Mouse (Mus musculus): Measurements from ENCODE around the gene Ank2. TPM values are rescaled to one million over a fixed set of nuclear protein-coding genes. Genes with fewer than 3 reads are reported as not detected.

Gene Ank2
- polyA plus RNA-seq, 1 experiment from 2014 or later = 5.1 TPM

- TF ChIP-seq EP300 (IDR thresholded peaks at IDR 0.05; ENCODE audit: low read depth) (no peak), CTCF (IDR thresholded peaks at IDR 0.05; ENCODE audit: low read depth) (peak; percentile 84)
Measured at GRCm38 (mm10) chr3:126903543-126903942, 595.6 kb downstream of the Ank2 start.

GRCm38 (mm10) chr3:126886644-126887043, 612.5 kb downstream of the Ank2 start:
- no peak for DNase-seq
- Histone ChIP-seq H3K9me3 (ENCODE audit: low read length) (no peaks in the 10 kb centered on the region), H3K4me2 (ENCODE audit: low read depth, low read length) (no peak overlapping the region), H3K4me3 (ENCODE audit: low read depth, low read length) (no peak overlapping the region), H3K27me3 (ENCODE audit: insufficient read depth, low read length) (no peaks in the 10 kb centered on the region), H3K36me3 (replicated peaks; ENCODE audit: insufficient read depth, low read length) (no peaks in the 10 kb centered on the region), H3K9ac (replicated peaks) (no peak overlapping the region), H3K27ac (ENCODE audit: low read depth) (no peak overlapping the region), H3K4me1 (ENCODE audit: insufficient read depth) (no peaks in the 10 kb centered on the region)
- 74% methylated on average over 4 of the region's 4 CpGs for WGBS (ENCODE audit: insufficient replicate concordance)
- no peak for ATAC-seq
- TF ChIP-seq CTCF (IDR thresholded peaks at IDR 0.05; ENCODE audit: low read depth) (no peak), EP300 (IDR thresholded peaks at IDR 0.05; ENCODE audit: low read depth) (no peak)

More at GRCm38 (mm10) chr3:126903543-126903942, 595.6 kb downstream of the Ank2 start:
- peak; percentile 25 for DNase-seq
- Histone ChIP-seq H3K36me3 (replicated peaks; ENCODE audit: insufficient read depth, low read length) (no peaks in the 10 kb centered on the region), H3K9me3 (ENCODE audit: low read length) (no peaks in the 10 kb centered on the region), H3K27ac (ENCODE audit: low read depth) (no peak overlapping the region), H3K4me1 (ENCODE audit: insufficient read depth) (no peaks in the 10 kb centered on the region), H3K4me2 (ENCODE audit: low read depth, low read length) (no peak overlapping the region), H3K27me3 (ENCODE audit: insufficient read depth, low read length) (no peaks in the 10 kb centered on the region), H3K9ac (replicated peaks) (no peak overlapping the region), H3K4me3 (ENCODE audit: low read depth, low read length) (no peak overlapping the region)
- WGBS (ENCODE audit: insufficient replicate concordance) = 8% methylated on average over 3 of the region's 3 CpGs
- no peak for ATAC-seq

GRCm38 (mm10) chr3:126886090-126886489, 613.1 kb downstream of the Ank2 start:
- WGBS (ENCODE audit: insufficient replicate concordance) = 79% methylated on average over 4 of the region's 4 CpGs
- no peaks in the 10 kb centered on the region for H3K27me3 ChIP-seq (ENCODE audit: insufficient read depth, low read length)
- no peak for DNase-seq

DNA sequence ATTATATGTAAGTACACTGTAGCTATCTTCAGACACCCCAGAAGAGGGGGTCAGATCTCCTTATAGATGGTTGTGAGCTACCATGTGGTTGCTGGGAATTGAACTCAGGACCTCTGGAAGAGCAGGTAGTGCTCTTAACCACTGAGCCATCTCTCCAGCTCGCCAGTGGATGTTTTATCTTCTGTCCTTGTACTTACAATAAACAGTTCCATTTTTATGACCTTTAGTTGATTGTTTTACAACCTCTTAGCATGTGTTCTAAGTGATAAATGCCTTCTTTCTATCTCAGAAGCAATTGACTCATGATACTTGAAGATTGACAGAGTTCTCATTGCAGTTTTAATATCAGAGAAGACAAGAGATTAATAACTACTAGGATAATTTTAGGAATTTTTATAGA, 620.9 kb downstream of the Ank2 start:
- Histone ChIP-seq H3K36me3 (replicated peaks; ENCODE audit: insufficient read depth, low read length) (no peaks in the 10 kb centered on the region), H3K4me1 (ENCODE audit: insufficient read depth) (no peaks in the 10 kb centered on the region), H3K9me3 (ENCODE audit: low read length) (no peaks in the 10 kb centered on the region), H3K4me3 (ENCODE audit: low read depth, low read length) (no peak overlapping the region), H3K27me3 (ENCODE audit: insufficient read depth, low read length) (no peaks in the 10 kb centered on the region), H3K9ac (replicated peaks) (no peak overlapping the region), H3K27ac (ENCODE audit: low read depth) (no peak overlapping the region), H3K4me2 (ENCODE audit: low read depth, low read length) (no peak overlapping the region)
- ATAC-seq (no peak), DNase-seq (no peak)
- WGBS (ENCODE audit: insufficient replicate concordance) = 49% methylated on average over 1 of the region's 1 CpGs
- TF ChIP-seq CTCF (IDR thresholded peaks at IDR 0.05; ENCODE audit: low read depth) (no peak), EP300 (IDR thresholded peaks at IDR 0.05; ENCODE audit: low read depth) (no peak)

More at GRCm38 (mm10) chr3:126886090-126886489, 613.1 kb downstream of the Ank2 start:
- Histone ChIP-seq H3K4me1 (ENCODE audit: insufficient read depth) (no peaks in the 10 kb centered on the region), H3K4me2 (ENCODE audit: low read depth, low read length) (no peak overlapping the region), H3K36me3 (replicated peaks; ENCODE audit: insufficient read depth, low read length) (no peaks in the 10 kb centered on the region), H3K27ac (ENCODE audit: low read depth) (no peak overlapping the region), H3K4me3 (ENCODE audit: low read depth, low read length) (no peak overlapping the region), H3K9ac (replicated peaks) (no peak overlapping the region), H3K9me3 (ENCODE audit: low read length) (no peaks in the 10 kb centered on the region)
- TF ChIP-seq CTCF (IDR thresholded peaks at IDR 0.05; ENCODE audit: low read depth) = no peak
- TF ChIP-seq EP300 (IDR thresholded peaks at IDR 0.05; ENCODE audit: low read depth) = no peak
- no peak for ATAC-seq

MicroRNA genes within 50 kb of the gene (microRNA counts, 519-probe panel; counts per million panel counts)
- microRNA mmu-miR-302a = not detected
- not detected for microRNA mmu-miR-302b
- not detected for microRNA mmu-miR-302c
- microRNA mmu-miR-302d = 1,782 counts per million, percentile 15 among the panel's probes with 10 or more counts
- microRNA mmu-miR-367 = 3,038 counts per million, percentile 30 among the panel's probes with 10 or more counts

Small RNA genes lying within 50 kb of the gene (microRNA-seq; reads per million reads assigned to microRNA genes)
- gene Gm44494 (not detected), gene Mir302a (5.7 reads per million, percentile 10 among the genes with 10 or more reads in this experiment), gene Mir302b (3.2 reads per million), gene Mir302c (not detected), gene Mir302d (4.9 reads per million, percentile 7 among the genes with 10 or more reads in this experiment), gene Mir367 (not detected)

Other genes starting within 250 kb of the Ank2 start
- 19.3 and 20.5 TPM in 2 replicates for gene Larp7, start 54.0 kb upstream of the Ank2 start, polyA plus RNA-seq (2015; fragmentation: Nextera tagmentation; extraction: Ambion mirVana)
- 1.1 and 1.5 TPM in 2 replicates for gene Zgrf1, start 54.1 kb upstream of the Ank2 start, polyA plus RNA-seq (2015; fragmentation: Nextera tagmentation; extraction: Ambion mirVana)
- not detected in 2 replicates for gene Neurog2, start 133.8 kb upstream of the Ank2 start, polyA plus RNA-seq (2015; fragmentation: Nextera tagmentation; extraction: Ambion mirVana)

Measured in liver, postnatal 0 days (tissue).